Mouse (Mus musculus) midbrain, embryonic 14.5 days (tissue): ENCODE data around the gene Apbb2. TPM values are rescaled to one million over a fixed set of nuclear protein-coding genes. Genes with fewer than 3 reads are reported as not detected.

Experiments used
- ATAC-seq: fragments of 200-750 bp; cut with Nextera tagmentation; 2 replicates; pipeline ENCODE4 v1.8.0; 2017; ENCODE audit warnings: moderate number of reproducible peaks, moderate library complexity; ENCODE audit not compliant: low FRiP score, low TSS enrichment
- DNase-seq: peaks from one replicate; pipeline ENCODE4 v3.0.0-alpha.2; 2015
- H3K27ac ChIP-seq: fragments of 300-500 bp; sonication (generic); replicated peaks from 2 replicates; pipeline ENCODE4 v1.5.1; 2014; ENCODE audit warnings: mild to moderate bottlenecking, low read depth, low read length, moderate library complexity
- H3K27me3 ChIP-seq: fragments of 300-500 bp; sonication (generic); 2 replicates; pipeline ENCODE4 v1.6.1; 2014; ENCODE audit warnings: low read length, control low read depth, mixed read lengths; ENCODE audit not compliant: control insufficient read depth, insufficient read depth
- H3K36me3 ChIP-seq: fragments of 300-500 bp; sonication (generic); 2 replicates; pipeline ENCODE4 v1.6.1; 2014; ENCODE audit warnings: low read length, control low read depth; ENCODE audit not compliant: control insufficient read depth, insufficient read depth
- H3K4me1 ChIP-seq: fragments of 300-500 bp; sonication (generic); 2 replicates; pipeline ENCODE4 v1.6.1; 2014; ENCODE audit warnings: mild to moderate bottlenecking, antibody characterized with exemption, low read length, control low read depth; ENCODE audit not compliant: control insufficient read depth, insufficient read depth
- H3K4me2 ChIP-seq: fragments of 300-500 bp; sonication (generic); 2 replicates; pipeline ENCODE4 v1.6.1; 2014; ENCODE audit warnings: mild to moderate bottlenecking, low read length, moderate library complexity
- H3K4me3 ChIP-seq: fragments of 300-500 bp; sonication (generic); replicated peaks from 2 replicates; pipeline ENCODE4 v1.5.1; 2014; ENCODE audit warnings: low read depth, low read length
- H3K9ac ChIP-seq: fragments of 300-500 bp; sonication (generic); replicated peaks from 2 replicates; pipeline ENCODE4 v1.6.1; 2014; ENCODE audit warnings: mild to moderate bottlenecking, low read length, moderate library complexity
- H3K9me3 ChIP-seq: fragments of 300-500 bp; sonication (generic); 2 replicates; pipeline ENCODE4 v1.6.1; 2016; ENCODE audit warnings: low read length, control low read depth, mixed read lengths; ENCODE audit not compliant: control insufficient read depth
- WGBS: fragments of 180-500 bp; shearing (Covaris S2); extraction: QIAGEN DNeasy Blood & Tissue Kit; methylation state at CpG from one replicate; pipeline ENCODE4 v1.1.7; 2014; 5-methylcytosine and 5-hydroxymethylcytosine counted together
- polyA plus RNA-seq: library from polyadenylated mRNA; unstranded; fragments of >200 nt; fragmentation: Nextera tagmentation; extraction: Ambion mirVana; gene quantifications from 2 replicates; pipeline ENCODE4 v1.2.1, GENCODE M21; 2014

Gene Apbb2
- polyA plus RNA-seq, 1 experiment from 2014 or later = 116 TPM

DNA sequence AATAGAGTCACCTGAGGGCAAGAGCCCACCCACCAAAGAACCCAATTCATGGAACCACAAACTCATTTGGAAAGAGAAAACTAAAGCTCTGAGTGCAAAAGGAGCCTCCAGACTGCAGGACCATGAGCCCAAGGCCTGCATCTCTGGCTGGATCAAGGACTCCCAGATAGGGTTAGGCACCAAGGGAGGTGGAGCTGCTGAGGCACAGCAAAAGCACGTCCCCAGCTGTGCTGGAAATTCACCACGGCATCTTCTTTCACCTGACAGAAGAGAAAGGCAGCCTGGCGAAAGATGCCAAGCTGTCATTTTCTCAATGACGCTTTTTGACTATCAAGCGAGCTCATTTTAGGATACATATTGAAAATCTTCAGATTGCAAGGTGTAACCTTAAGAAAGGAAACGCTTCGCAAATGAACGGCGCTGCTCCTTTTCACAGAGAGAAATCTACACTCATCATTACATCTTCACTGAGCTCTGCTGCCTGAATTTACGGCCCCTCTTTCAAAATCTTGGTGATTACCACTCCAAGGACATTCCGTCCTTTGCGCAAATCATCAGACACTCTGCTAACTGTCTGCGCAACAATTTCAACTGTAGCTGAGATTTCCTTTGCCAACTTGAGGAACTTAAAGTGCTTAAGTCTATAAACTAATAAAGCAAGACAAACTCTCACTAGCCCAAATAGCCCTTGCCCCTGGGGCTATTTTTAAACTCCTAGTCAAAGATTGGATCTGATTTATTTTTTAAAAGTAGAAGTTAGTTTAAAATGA is 46.3 kb downstream of the Apbb2 start:
- H3K4me1 ChIP-seq = 0 out of 2 replicates have a peak, but pooled peaks cover 4% of the 10 kb centered on the region
- ATAC-seq = no peak

DNA sequence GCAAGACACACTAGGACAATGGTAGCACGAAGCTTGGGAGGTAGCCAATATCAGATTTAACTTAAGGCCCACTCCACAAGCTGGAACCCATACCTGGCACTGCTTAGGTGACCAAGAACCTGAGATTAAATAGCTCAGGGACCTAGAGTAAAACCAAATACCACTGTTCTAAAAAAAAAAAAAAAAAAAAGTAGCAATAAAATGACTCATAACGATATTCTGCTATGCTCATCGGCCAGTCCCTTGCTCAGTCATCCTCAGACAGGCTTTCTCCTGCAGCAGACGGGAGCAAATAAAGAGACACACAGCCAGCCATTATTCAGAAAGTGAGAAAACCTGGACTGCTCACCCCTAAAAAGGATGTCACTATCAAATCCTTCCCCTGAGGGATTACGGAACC is 47.9 kb downstream of the Apbb2 start:
- WGBS = 95% methylated on average over 5 of the region's 5 CpGs
- Histone ChIP-seq H3K4me2 (no peak overlapping the region), H3K4me3 (no peak overlapping the region), H3K4me1 (no peaks in the 10 kb centered on the region), H3K9me3 (no peaks in the 10 kb centered on the region), H3K9ac (no peak overlapping the region), H3K36me3 (no peaks in the 10 kb centered on the region), H3K27me3 (no peaks in the 10 kb centered on the region), H3K27ac (no peak overlapping the region)
- no peak for ATAC-seq
- DNase-seq = no peak

More for the DNA sequence above, 46.3 kb downstream of the Apbb2 start:
- Histone ChIP-seq H3K36me3 (no peaks in the 10 kb centered on the region), H3K9me3 (no peaks in the 10 kb centered on the region), H3K27me3 (no peaks in the 10 kb centered on the region), H3K9ac (no peak overlapping the region), H3K4me3 (no peak overlapping the region), H3K27ac (no peak overlapping the region), H3K4me2 (no peak overlapping the region)
- WGBS = 79% methylated on average over 13 of the region's 13 CpGs
- no peak for DNase-seq

DNA sequence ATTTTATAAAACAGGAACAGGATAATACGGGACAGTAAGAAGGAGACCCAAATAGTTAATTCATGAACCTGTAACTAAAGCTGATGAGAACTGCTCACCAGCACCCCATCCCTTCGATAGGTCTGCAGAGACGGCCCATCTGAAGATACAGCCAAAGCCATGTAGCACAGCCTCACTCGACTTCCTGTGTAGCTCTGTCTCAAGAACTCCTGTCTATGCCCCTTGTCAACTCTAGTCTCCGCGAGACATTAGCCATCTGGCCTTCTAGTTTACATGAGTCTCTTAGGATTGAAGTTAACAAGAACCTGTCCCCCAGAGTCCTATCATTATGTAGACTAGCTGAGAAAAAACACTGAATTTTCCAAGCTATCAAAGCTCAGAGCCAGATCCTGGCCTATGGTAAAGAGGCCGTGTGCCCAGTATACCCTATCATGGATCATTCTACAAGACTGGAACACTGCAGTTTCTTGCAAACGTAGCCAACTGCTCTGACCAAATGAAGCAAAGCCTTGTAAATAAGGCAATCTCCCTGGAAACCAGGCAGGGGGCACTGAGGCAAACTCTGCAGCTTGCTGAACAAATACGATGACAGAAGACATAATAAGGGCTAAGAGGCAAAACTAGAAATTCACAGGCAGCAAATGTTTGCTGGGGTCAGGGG is 49.3 kb downstream of the Apbb2 start:
- Histone ChIP-seq H3K9ac (no peak overlapping the region), H3K4me3 (no peak overlapping the region), H3K36me3 (no peaks in the 10 kb centered on the region), H3K4me2 (no peak overlapping the region), H3K27ac (no peak overlapping the region), H3K4me1 (no peaks in the 10 kb centered on the region), H3K9me3 (no peaks in the 10 kb centered on the region), H3K27me3 (no peaks in the 10 kb centered on the region)
- DNase-seq = peak; percentile 20
- ATAC-seq = no peak
- WGBS = 70% methylated on average over 9 of the region's 9 CpGs

DNA sequence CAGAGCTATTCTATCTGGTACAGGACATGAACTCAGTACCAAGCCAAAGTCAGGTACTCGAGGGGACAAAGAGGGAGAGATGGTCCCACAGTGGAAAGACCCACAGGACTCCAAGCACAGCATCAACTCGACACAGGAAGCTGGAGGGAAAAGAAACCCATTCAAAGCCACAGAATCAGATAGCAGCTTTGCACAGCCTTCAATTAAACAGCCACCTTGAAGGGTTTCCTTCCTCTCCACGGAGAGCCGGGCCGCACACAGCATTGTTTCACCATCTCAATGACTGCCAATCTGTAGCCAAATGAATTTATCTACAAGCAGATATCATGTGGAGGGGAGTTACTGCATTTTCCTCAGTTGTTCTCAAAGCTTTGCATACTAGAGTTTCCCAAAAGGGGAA is 50.6 kb downstream of the Apbb2 start:
- ATAC-seq (no peak), DNase-seq (no peak)
- no peak overlapping the region for H3K4me3 ChIP-seq
- no peaks in the 10 kb centered on the region for H3K27me3 ChIP-seq
- H3K4me2 ChIP-seq = no peak overlapping the region
- H3K4me1 ChIP-seq = no peaks in the 10 kb centered on the region
- no peaks in the 10 kb centered on the region for H3K9me3 ChIP-seq
- H3K27ac ChIP-seq = no peak overlapping the region
- H3K9ac ChIP-seq = no peak overlapping the region
- H3K36me3 ChIP-seq = no peaks in the 10 kb centered on the region
- 77% methylated on average over 5 of the region's 5 CpGs for WGBS

DNA sequence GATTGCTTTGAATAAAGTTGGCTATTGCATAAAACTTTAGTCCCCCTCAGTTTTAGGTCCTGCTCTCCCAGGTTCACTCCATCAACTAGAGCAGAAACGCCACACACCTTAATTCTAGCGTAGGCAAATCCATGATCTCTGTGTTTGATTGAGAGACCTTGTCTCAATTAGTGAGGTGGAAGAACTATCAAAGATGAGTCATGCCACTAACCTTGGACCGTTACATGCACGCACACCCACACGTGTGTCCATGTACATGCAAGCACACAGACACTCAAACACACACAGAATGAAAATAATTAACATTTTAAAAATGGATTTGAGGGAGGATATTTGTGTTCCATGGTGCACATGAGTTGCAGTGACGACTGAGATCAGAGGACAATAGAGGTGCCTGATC is 51.2 kb downstream of the Apbb2 start:
- no peak overlapping the region for H3K4me3 ChIP-seq
- H3K27ac ChIP-seq = no peak overlapping the region
- H3K9ac ChIP-seq = no peak overlapping the region
- H3K27me3 ChIP-seq = no peaks in the 10 kb centered on the region
- 92% methylated on average over 6 of the region's 6 CpGs for WGBS
- H3K36me3 ChIP-seq = no peaks in the 10 kb centered on the region
- no peaks in the 10 kb centered on the region for H3K9me3 ChIP-seq
- no peak overlapping the region for H3K4me2 ChIP-seq
- H3K4me1 ChIP-seq = no peaks in the 10 kb centered on the region
- no peak for DNase-seq
- no peak for ATAC-seq

DNA sequence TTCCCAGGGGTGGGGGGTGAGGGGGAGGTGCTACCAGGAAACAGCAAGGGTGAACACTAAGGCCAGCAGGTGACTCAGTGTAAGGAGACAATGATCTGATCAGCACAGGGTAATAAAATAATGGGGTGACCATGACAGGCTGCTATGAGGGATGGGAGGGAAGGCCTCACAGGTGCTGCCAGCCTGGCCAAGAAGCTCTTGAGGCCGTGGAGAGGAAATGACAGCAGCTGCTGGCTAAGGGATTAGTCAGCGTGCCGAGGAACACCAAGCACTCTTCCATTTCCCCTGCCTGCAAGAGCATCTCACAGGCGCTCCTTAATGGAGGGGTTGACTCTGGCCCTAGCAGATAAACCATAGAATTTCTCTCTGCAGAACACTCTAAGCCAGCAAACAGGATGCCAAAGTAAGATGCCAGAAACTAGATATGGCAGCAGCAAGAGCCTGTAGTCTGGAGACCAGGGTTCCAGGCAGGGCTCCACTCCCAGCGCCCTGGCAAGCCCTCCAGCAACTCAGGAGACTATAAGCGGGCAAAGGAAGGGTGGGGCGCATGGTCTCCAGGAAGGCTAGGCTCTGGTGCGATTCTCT is 58.9 kb downstream of the Apbb2 start:
- Histone ChIP-seq H3K4me1 (no peaks in the 10 kb centered on the region), H3K27me3 (no peaks in the 10 kb centered on the region), H3K27ac (peak overlapping the region; percentile 22; the same call in 1 of the 2 replicates), H3K9me3 (no peaks in the 10 kb centered on the region), H3K9ac (no peak overlapping the region), H3K36me3 (no peaks in the 10 kb centered on the region), H3K4me3 (no peak overlapping the region), H3K4me2 (no peak overlapping the region)
- 70% methylated on average over 8 of the region's 8 CpGs for WGBS
- no peak for DNase-seq
- no peak for ATAC-seq

DNA sequence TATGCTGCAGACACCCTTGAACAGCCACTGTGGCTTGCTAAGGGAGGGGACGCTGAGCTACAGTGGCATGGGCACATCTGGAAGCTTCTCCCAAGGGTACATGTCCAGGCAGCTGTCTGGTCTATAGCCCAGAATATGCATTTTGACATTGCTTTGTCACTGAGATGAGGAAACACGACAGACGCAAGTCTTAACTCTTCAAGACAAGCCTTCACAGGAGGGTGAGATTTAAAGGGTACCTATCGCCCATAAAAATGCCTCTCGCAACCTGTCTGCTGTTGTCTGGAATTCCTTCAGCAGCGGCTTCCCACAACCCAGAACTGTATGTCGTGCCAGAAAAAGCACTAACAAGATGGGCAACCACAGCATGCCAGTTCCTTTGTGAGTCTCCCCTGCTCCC is 60.5 kb downstream of the Apbb2 start:
- no peak for DNase-seq
- H3K4me2 ChIP-seq = no peak overlapping the region

DNA sequence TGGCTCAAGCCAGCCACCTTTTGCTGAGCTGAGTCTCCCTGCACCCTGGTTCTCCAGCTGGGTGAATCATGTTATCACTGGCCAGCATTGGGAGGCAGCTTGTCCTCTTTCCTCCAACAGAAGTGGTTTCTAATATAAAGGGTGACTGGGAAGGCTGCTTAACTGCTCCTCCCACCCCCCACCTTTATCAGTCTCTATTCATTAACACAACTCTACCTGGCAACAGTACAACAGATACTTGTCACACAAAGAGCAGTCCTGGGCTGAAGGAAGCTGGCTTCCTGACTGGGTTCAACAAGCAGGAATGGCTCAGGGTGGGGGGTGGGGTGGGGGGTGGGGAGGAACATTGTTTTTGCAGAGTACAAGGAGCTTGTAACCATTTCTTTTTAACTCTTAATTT is 64.7 kb downstream of the Apbb2 start:
- DNase-seq (no peak), ATAC-seq (no peak)

More for the DNA sequence above, 60.5 kb downstream of the Apbb2 start:
- no peaks in the 10 kb centered on the region for H3K36me3 ChIP-seq
- H3K27me3 ChIP-seq = no peaks in the 10 kb centered on the region
- no peaks in the 10 kb centered on the region for H3K9me3 ChIP-seq
- no peak for ATAC-seq
- no peak overlapping the region for H3K9ac ChIP-seq
- H3K27ac ChIP-seq = no peak overlapping the region
- H3K4me3 ChIP-seq = no peak overlapping the region
- WGBS = 93% methylated on average over 7 of the region's 7 CpGs
- H3K4me1 ChIP-seq = 0 out of 2 replicates have a peak, but pooled peaks cover 3% of the 10 kb centered on the region

More for the DNA sequence above, 64.7 kb downstream of the Apbb2 start:
- Histone ChIP-seq H3K27ac (no peak overlapping the region), H3K9me3 (no peaks in the 10 kb centered on the region), H3K27me3 (no peaks in the 10 kb centered on the region), H3K4me2 (no peak overlapping the region), H3K4me3 (no peak overlapping the region), H3K4me1 (0 out of 2 replicates have a peak, but pooled peaks cover 3% of the 10 kb centered on the region), H3K36me3 (no peaks in the 10 kb centered on the region), H3K9ac (no peak overlapping the region)
